Mouse (Mus musculus) limb, embryonic 10.5 days (tissue): ENCODE data around the gene Dnmt3a. TPM values are rescaled to one million over a fixed set of nuclear protein-coding genes. Genes with fewer than 3 reads are reported as not detected.
A peak's percentile ranks its signal among the peaks of the same experiment; 100 is the strongest.
"Not testable (repeated sequence)": the region's sequence is repeated elsewhere in the genome, so short reads cannot be mapped to it uniquely, and the experiment has no call there.

Experiments
- DNase-seq: peaks from one replicate; pipeline ENCODE4 v3.0.0-alpha.2; 2017; ENCODE audit warnings: low spot score
- H3K27ac ChIP-seq: fragments of 300-500 bp; sonication (generic); 2 replicates; pipeline ENCODE4 v1.5.1; 2016; ENCODE audit warnings: mild to moderate bottlenecking
- H3K27me3 ChIP-seq: fragments of 300-500 bp; sonication (generic); 2 replicates; pipeline ENCODE4 v1.6.1; 2016; ENCODE audit warnings: low read depth, mild to moderate bottlenecking; ENCODE audit not compliant: poor library complexity, severe bottlenecking
- H3K36me3 ChIP-seq: fragments of 300-500 bp; sonication (generic); 2 replicates; pipeline ENCODE4 v1.6.1; 2016; ENCODE audit warnings: mild to moderate bottlenecking, moderate library complexity
- H3K4me1 ChIP-seq: fragments of 300-500 bp; sonication (generic); 2 replicates; pipeline ENCODE4 v1.6.1; 2016
- H3K4me3 ChIP-seq: fragments of 300-500 bp; sonication (generic); 2 replicates; pipeline ENCODE4 v1.5.1; 2016; ENCODE audit warnings: mild to moderate bottlenecking, moderate library complexity
- H3K9me3 ChIP-seq: fragments of 300-500 bp; sonication (generic); replicated peaks from 2 replicates; pipeline ENCODE4 v1.6.1; 2016; ENCODE audit warnings: mild to moderate bottlenecking
- WGBS: fragments of 180-500 bp; shearing (Covaris S2); methylation state at CpG from one replicate; pipeline ENCODE4 v1.1.7; 2016; 5-methylcytosine and 5-hydroxymethylcytosine counted together
- polyA plus RNA-seq: library from polyadenylated mRNA; unstranded; fragments of >200 nt; fragmentation: Nextera tagmentation; extraction: Ambion mirVana; gene quantifications from 2 replicates; pipeline ENCODE4 v1.2.1, GENCODE M21; 2016

The Dnmt3a gene
- polyA plus RNA-seq, 1 experiment from 2014 or later: 298 TPM

DNA sequence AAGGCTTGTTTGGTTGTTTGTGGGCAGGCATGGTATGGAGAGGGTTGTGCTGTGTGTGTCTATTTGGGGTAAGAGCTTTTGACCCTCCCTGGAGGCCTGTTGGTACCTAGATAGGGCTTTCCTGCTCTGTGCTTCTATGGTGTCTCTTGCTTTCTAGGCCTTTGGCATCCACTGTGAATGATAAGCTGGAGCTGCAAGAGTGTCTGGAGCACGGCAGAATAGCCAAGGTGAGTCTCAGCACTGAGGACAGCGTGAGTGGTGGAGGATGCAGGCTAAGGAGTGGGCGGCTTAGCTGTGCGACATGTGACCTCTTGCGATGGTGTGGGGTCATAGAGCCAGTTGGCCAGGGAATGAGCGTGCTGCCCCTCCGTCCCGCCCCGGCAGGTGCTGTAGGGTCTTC, 99.6 kb downstream of the Dnmt3a start:
- 96% methylated on average over 9 of the region's 9 CpGs for WGBS
- H3K9me3 ChIP-seq: no peaks in the 10 kb centered on the region
- peaks cover 96% of the 10 kb centered on the region for H3K36me3 ChIP-seq
- H3K4me3 ChIP-seq: no peak overlapping the region
- no peak overlapping the region for H3K27ac ChIP-seq
- no peak for DNase-seq
- no peaks in the 10 kb centered on the region for H3K4me1 ChIP-seq
- no peaks in the 10 kb centered on the region for H3K27me3 ChIP-seq

DNA sequence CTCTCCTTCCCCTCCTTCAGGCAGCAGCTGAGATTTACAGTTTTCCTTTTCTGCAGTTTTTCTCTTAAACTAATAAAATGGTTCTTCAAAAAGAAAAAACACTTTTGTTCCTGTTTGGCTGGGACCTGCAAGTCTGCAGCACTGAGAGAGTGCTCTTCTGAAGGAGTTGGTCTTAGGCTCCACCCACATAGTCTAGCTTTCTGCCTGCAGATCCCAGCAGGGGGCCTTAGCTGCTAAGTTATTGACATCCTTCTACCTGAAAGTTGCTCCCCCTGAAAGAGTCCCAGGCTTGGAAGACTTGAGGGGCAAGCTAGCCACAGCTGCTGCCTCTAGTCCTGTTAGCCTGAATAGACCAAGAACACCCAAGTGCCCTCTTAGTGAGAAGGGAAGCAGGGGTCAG, 100.5 kb downstream of the Dnmt3a start:
- no peaks in the 10 kb centered on the region for H3K27me3 ChIP-seq
- H3K36me3 ChIP-seq: peaks cover 93% of the 10 kb centered on the region
- no peak overlapping the region for H3K27ac ChIP-seq
- no peak for DNase-seq
- no peaks in the 10 kb centered on the region for H3K4me1 ChIP-seq
- no peaks in the 10 kb centered on the region for H3K9me3 ChIP-seq
- no peak overlapping the region for H3K4me3 ChIP-seq

DNA sequence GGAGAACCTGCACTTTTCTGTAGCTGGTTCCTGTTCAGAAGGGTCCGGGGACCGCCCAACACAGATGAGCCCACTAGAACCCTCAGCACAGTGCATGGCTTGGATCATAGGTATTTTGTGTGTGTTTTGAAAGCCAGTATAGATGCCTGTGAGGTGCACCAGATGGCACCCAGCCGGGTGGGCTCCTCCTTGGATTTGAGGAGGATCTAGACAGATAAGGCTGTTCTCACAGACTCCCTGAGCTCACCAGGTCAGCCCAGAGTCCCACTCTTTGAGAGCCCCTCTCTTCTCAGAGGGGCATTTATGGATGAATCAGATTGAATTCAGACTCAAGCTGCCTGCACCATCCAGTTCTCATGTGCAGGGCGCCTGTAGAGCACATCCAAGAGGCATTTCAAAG, 101.2 kb downstream of the Dnmt3a start:
- Histone ChIP-seq H3K4me1 (no peaks in the 10 kb centered on the region), H3K9me3 (no peaks in the 10 kb centered on the region), H3K27me3 (no peaks in the 10 kb centered on the region), H3K27ac (no peak overlapping the region), H3K4me3 (no peak overlapping the region), H3K36me3 (peaks cover 89% of the 10 kb centered on the region)
- DNase-seq: no peak
- 88% methylated on average over 4 of the region's 4 CpGs for WGBS

DNA sequence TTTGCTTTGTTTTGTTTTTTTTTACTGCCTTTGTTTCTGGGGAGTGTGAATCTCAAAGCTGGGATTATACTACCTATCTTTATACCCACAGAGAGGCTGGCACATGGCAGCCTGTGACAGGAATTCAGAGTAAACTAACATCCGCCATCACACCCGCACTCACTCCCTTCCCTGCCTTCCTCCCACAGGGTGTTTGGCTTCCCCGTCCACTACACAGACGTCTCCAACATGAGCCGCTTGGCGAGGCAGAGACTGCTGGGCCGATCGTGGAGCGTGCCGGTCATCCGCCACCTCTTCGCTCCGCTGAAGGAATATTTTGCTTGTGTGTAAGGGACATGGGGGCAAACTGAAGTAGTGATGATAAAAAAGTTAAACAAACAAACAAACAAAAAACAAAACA, 101.6 kb downstream of the Dnmt3a start:
- no peaks in the 10 kb centered on the region for H3K9me3 ChIP-seq
- no peak overlapping the region for H3K4me3 ChIP-seq
- peaks cover 87% of the 10 kb centered on the region for H3K36me3 ChIP-seq
- WGBS: 89% methylated on average over 13 of the region's 13 CpGs
- DNase-seq: no peak
- no peaks in the 10 kb centered on the region for H3K27me3 ChIP-seq
- H3K27ac ChIP-seq: no peak overlapping the region
- no peaks in the 10 kb centered on the region for H3K4me1 ChIP-seq

DNA sequence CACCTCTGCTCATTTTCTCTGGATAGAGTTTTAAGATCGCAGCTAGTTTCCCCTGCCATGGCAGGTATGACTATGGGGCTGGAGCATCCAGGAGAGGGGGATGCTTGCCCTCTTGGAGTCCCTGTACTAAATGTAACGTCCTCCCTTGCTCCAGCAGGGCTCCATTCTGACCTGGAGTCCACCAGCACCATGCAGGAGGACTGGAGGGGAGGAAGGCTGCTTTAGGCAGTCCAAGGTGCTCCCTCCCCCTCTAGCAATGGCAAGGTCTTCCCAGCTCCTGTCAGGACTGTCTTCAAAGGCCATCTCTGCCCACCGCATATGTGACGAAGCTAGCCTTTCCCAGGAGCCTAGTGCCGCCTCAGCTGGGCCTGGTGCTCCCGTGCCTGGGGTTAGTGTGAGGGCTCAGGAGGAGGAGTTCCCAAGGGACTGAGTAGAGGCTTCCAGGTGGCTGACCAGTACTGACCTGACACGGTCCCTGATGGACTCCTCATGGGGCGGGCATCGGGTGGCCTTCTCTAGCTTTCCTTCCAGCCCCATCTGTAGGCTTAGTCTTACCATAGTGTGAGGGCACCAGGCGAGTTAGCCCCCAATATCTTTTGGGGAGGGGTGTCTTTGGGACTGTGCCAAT, 104.8 kb downstream of the Dnmt3a start:
- H3K4me3 ChIP-seq: no peak overlapping the region
- H3K4me1 ChIP-seq: no peaks in the 10 kb centered on the region
- H3K9me3 ChIP-seq: no peaks in the 10 kb centered on the region
- DNase-seq: no peak
- no peaks in the 10 kb centered on the region for H3K27me3 ChIP-seq
- 54% methylated on average over 10 of the region's 10 CpGs for WGBS
- peaks cover 59% of the 10 kb centered on the region for H3K36me3 ChIP-seq
- H3K27ac ChIP-seq: no peak overlapping the region

DNA sequence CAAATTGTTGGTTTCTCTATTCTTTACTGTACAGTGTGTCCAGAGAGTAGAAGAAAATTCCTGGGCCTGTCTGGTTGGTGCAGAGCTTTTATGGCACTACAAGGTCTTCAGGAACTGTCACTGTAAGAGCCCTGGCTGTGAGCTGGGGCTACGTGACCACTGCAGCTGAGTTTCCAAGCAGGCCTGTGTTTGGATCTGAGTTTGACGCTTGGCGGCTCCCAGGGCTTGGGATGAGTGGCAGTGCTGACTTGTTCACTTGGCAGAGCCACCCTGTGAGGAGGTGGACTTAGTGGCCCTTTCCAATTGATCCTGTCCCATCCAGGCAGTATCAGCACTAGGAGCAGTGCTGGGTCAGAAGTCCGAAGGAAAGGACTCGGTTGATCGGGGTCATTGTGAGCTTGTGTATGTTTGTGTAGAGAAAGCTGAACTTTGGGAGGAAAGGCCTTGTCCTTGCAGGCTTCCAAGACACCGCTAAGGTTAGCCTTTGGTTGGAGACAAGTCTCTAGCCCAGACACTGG, 106.1 kb downstream of the Dnmt3a start:
- Histone ChIP-seq H3K27me3 (no peaks in the 10 kb centered on the region), H3K27ac (no peak overlapping the region), H3K4me1 (no peaks in the 10 kb centered on the region), H3K9me3 (no peaks in the 10 kb centered on the region), H3K36me3 (peaks cover 46% of the 10 kb centered on the region), H3K4me3 (no peak overlapping the region)
- DNase-seq: no peak
- WGBS: 91% methylated on average over 7 of the region's 7 CpGs

DNA sequence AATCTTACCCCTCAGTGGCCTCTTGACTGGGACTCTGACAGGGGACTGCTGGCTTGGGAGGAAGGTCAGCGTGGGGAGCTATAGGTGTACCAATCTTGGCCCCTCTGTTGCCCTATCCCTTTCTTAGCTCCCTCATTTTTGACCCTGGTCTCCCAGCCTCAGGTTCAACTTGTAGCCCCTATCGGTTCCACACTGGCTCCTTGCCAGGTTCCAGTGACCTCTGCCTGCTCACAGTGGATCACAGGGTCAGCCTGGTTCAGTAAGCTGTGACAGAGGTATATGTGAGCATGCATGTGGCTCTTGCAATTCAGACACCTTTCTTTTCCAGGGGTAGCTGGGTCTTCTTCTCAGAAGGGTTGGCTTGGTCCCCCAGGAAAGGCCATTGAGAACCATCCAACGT, 110.0 kb downstream of the Dnmt3a start:
- 87% methylated on average over 3 of the region's 3 CpGs for WGBS
- Histone ChIP-seq H3K4me3 (no peak overlapping the region), H3K27ac (no peak overlapping the region), H3K36me3 (peaks cover 7% of the 10 kb centered on the region; the same call in 1 of the 2 replicates), H3K9me3 (no peaks in the 10 kb centered on the region), H3K27me3 (no peaks in the 10 kb centered on the region), H3K4me1 (peaks cover 21% of the 10 kb centered on the region)
- DNase-seq: no peak

DNA sequence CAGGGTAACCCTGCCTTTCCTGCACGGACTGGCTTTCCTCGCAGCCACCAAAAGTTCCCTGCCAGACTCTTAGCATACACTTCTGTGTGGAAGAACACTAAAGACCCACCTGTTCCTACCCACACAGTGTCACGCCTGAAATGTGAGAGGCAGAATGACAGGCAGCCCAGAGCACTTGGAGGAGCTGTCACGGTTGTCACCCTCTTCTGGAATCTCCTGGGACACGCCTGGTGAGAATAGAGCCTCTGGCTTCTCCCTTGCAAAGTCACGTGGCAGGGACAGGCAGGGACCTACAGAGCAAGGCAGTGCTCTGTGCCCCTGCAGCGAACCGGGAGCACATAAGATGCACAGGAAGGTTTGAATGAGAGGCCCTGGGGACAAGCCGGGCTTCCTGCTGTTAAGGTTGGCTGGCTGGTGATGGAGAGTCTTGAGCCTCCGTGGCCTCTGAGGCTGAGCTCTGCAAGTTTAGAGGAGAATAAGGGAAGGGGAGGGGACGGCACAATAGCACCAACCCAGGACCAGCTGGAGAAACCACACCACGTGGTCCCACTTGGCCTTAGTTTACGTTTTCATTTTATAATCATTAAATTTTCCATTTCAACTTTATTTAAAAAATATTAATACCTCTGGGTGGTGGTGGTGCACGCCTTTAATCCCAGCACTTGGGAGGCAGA, 112.0 kb downstream of the Dnmt3a start:
- Histone ChIP-seq H3K4me3 (no peak overlapping the region), H3K4me1 (peaks cover 28% of the 10 kb centered on the region), H3K27ac (no peak overlapping the region), H3K27me3 (no peaks in the 10 kb centered on the region), H3K36me3 (peaks cover 3% of the 10 kb centered on the region; the same call in 1 of the 2 replicates), H3K9me3 (no peaks in the 10 kb centered on the region)
- DNase-seq: no peak
- 27% methylated on average over 14 of the region's 14 CpGs for WGBS

DNA sequence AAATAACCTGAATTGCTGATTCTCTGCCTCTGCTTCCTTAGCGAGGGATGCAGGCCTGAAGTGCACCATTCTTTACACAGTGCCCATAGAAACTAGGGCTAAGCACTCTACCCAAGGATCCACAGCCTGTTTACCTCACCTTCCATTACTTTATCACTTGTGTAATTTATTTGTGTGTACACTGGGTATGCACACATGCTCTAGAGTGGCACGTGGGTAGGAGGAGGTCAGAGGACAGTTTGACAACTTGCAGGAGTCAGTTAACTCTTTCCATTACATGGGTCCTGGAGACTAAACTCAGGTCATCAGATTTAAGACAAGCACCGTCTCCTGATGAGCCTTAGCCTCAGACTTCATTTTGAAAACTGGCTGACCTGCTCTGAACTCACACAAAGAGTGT, 112.8 kb downstream of the Dnmt3a start:
- Histone ChIP-seq H3K4me3 (no peak overlapping the region), H3K27me3 (no peaks in the 10 kb centered on the region), H3K36me3 (peaks cover 3% of the 10 kb centered on the region; the same call in 1 of the 2 replicates), H3K27ac (no peak overlapping the region), H3K9me3 (no peaks in the 10 kb centered on the region), H3K4me1 (peaks cover 28% of the 10 kb centered on the region)
- DNase-seq: no peak
- WGBS: 68% methylated on average over 3 of the region's 3 CpGs

DNA sequence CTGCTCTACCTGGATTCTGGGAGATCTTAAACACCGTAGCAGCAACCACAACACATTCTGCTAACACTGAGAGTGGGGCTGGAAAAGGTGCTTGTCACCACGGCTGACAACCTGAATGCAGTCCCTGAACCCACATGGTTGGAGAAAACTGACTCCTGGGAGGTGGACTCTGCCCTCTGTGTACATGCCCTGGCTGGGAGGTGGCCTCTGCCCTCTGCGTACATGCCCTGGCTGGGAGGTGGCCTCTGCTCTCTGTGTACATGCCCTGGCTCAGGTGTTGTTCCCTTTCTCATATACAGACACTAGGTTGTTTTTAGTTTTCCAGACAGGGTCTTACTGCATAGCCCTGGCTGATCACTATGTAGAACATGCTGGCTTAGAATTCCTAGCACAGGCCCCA, 113.6 kb downstream of the Dnmt3a start:
- 85% methylated on average over 3 of the region's 3 CpGs for WGBS

DNA sequence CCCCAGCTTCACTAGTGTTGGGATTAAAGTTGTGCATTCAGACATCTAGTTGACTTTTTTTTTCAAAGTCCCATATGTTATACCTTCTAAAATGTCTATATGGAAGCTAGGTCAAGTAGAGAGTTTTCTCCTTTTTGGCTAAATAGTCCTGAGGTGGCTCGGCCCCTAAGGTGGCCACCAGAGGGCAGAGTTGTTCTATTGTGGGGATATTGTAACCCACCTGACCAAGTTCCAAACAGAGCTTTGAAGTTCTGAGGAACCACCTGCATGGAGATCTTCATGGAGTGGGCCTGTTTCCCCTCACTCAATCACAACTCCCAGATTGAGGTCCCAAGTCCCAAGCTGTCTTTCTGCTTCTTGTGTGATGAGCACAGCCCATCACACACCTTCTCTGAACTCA, 120.3 kb downstream of the Dnmt3a start:
- Histone ChIP-seq H3K4me1 (peaks cover 7% of the 10 kb centered on the region), H3K36me3 (no peaks in the 10 kb centered on the region), H3K27ac (no peak overlapping the region), H3K9me3 (no peaks in the 10 kb centered on the region), H3K4me3 (no peak overlapping the region), H3K27me3 (no peaks in the 10 kb centered on the region)
- WGBS: 0% methylated on average over 1 of the region's 1 CpGs
- peak; percentile 78 for DNase-seq

More for the DNA sequence above, 113.6 kb downstream of the Dnmt3a start:
- no peak for DNase-seq
- Histone ChIP-seq H3K36me3 (peaks cover 2% of the 10 kb centered on the region; the same call in 1 of the 2 replicates), H3K27me3 (no peaks in the 10 kb centered on the region), H3K4me1 (peaks cover 28% of the 10 kb centered on the region), H3K9me3 (no peaks in the 10 kb centered on the region), H3K4me3 (no peak overlapping the region), H3K27ac (no peak overlapping the region)

DNA sequence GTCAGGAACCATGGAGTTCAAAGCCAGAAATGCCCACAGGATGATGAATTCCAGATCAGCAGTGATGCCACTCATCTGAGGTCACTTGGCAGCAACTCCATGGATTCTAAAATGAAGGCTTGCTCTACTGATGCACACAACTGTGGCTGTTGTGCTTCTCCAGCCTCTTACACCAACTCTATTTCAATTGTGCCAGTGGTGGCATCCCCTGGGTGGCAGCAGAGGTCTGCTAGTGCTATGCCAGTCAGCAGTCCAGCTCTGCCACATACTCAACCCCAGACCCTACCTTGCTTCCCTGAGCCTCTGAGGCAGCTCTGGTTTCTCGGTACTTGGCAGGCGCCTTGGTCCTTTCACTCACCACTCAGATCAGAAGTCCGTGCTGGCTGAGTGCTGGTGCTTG, 123.0 kb downstream of the Dnmt3a start:
- Histone ChIP-seq H3K9me3 (no peaks in the 10 kb centered on the region), H3K27ac (no peak overlapping the region), H3K4me3 (no peak overlapping the region), H3K27me3 (no peaks in the 10 kb centered on the region), H3K36me3 (no peaks in the 10 kb centered on the region), H3K4me1 (no peaks in the 10 kb centered on the region)
- DNase-seq: no peak
- 69% methylated on average over 3 of the region's 3 CpGs for WGBS

DNA sequence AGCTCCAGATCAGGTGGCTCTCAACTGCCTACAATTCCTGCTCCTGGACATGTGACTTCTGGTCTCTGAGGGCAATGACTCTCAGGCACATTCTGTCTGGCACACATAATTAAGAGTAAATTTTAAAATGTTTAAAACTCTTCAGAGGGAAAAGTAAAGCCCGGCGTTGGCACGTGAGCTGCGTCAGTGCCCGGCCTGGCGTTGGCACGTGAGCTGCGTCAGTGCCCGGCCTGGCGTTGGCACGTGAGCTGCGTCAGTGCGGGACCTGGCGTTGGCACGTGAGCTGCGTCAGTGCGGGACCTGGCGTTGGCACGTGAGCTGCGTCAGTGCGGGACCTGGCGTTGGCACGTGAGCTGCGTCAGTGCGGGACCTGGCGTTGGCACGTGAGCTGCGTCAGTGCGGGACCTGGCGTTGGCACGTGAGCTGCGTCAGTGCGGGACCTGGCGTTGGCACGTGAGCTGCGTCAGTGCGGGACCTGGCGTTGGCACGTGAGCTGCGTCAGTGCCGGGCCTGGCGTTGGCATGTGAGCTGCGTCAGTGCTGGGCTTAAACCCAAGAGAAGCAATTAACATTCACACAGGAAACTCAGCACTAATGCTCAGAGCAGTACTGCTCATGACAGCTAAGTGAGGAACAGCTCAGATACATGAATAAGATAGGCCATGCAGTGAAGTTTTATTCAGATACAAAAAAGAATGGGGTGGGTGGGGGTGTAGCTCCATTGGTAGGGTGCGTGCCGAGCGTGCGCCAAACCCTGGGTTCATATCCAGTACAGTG, 124.5 kb downstream of the Dnmt3a start:
- DNase-seq, H3K27me3 ChIP-seq, H3K4me3 ChIP-seq, H3K9me3 ChIP-seq, H3K27ac ChIP-seq, H3K36me3 ChIP-seq, H3K4me1 ChIP-seq: not testable (repeated sequence)
- 92% methylated on average over 42 of the region's 47 CpGs for WGBS
